In the genomic region with DNA sequence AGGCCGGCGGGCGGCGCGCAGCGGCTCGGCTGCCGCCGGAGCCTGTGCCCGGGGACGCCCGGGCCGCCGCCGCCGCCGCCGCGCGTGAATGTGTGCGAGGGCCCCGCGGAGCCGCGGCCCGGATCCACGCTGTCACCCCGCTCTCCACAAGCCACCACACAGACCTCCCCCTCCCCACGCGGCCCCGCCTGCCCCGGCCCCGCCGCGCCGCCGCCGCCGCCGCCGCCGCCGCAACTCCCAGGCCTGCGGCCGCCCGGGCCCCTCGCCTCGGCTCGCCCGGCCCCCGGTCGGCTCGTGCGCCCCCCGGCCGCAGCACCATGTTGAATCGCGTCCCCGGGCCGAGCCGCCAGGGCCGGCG, we compare ENCODE assay signal across 8 mouse cellular contexts. TPM values are rescaled to one million over a fixed set of nuclear protein-coding genes. Genes with fewer than 3 reads are reported as not detected.
DNase-seq lines count a peak whose midpoint lies in the region; ATAC-seq lines count a peak whose summit lies in the region.

No protein-coding gene starts in this region.

- H3K4me1 ChIP-seq in kidney, embryonic 14.5 days (ENCODE audit: control insufficient read depth, insufficient read depth, low read length): peaks cover 10% of the 10 kb centered on the region; the same call in 1 of the 2 replicates
- peaks cover 44% of the 10 kb centered on the region for H3K4me1 ChIP-seq in hindbrain, embryonic 10.5 days (replicated peaks)
- H3K4me1 ChIP-seq in midbrain, embryonic 11.5 days (ENCODE audit: control insufficient read depth, insufficient read depth, low read length): peaks cover 24% of the 10 kb centered on the region

- no peaks in the 10 kb centered on the region for H3K27me3 ChIP-seq in kidney, embryonic 14.5 days (ENCODE audit: control insufficient read depth, insufficient read depth, low read length)
- no peaks in the 10 kb centered on the region for H3K27me3 ChIP-seq in hindbrain, embryonic 10.5 days (ENCODE audit: insufficient read depth, poor library complexity, severe bottlenecking)
- H3K27me3 ChIP-seq in midbrain, embryonic 11.5 days (ENCODE audit: control insufficient read depth, insufficient read depth, low read length): no peaks in the 10 kb centered on the region

- ATAC-seq in kidney, embryonic 14.5 days (ENCODE audit: low FRiP score, low TSS enrichment): peak; percentile 29
- ATAC-seq in activated CD4-positive, CD25-positive, alpha-beta regulatory T cell, adult 4 months: peak; percentile 13
- peak; percentile 38 for ATAC-seq in midbrain, embryonic 11.5 days (ENCODE audit: low FRiP score)

- no peaks in the 10 kb centered on the region for H3K9me3 ChIP-seq in kidney, embryonic 14.5 days (ENCODE audit: control insufficient read depth, low read length)
- H3K9me3 ChIP-seq in hindbrain, embryonic 10.5 days: no peaks in the 10 kb centered on the region
- H3K9me3 ChIP-seq in midbrain, embryonic 11.5 days (ENCODE audit: control insufficient read depth, low read length): no peaks in the 10 kb centered on the region

- H3K4me2 ChIP-seq in kidney, embryonic 14.5 days (replicated peaks; ENCODE audit: low read depth, low read length): peak overlapping the region; percentile 75
- H3K4me2 ChIP-seq in midbrain, embryonic 11.5 days: peak overlapping the region; percentile 69

- no peaks in the 10 kb centered on the region for H3K36me3 ChIP-seq in kidney, embryonic 14.5 days (ENCODE audit: control insufficient read depth, insufficient read depth, low read length)
- H3K36me3 ChIP-seq in hindbrain, embryonic 10.5 days: peaks cover 20% of the 10 kb centered on the region
- 0 out of 2 replicates have a peak, but pooled peaks cover 3% of the 10 kb centered on the region for H3K36me3 ChIP-seq in midbrain, embryonic 11.5 days (ENCODE audit: control insufficient read depth, insufficient read depth, low read length)

- peak overlapping the region; percentile 100 for H3K27ac ChIP-seq in kidney, embryonic 14.5 days (ENCODE audit: low read depth, low read length)
- peak overlapping the region; percentile 100 for H3K27ac ChIP-seq in hindbrain, embryonic 10.5 days
- H3K27ac ChIP-seq in midbrain, embryonic 11.5 days (ENCODE audit: low read depth, low read length): peak overlapping the region; percentile 99

- peak overlapping the region; percentile 96 for H3K4me3 ChIP-seq in kidney, embryonic 14.5 days (ENCODE audit: low read length)
- H3K4me3 ChIP-seq in hindbrain, embryonic 10.5 days: peak overlapping the region; percentile 84
- peak overlapping the region; percentile 97 for H3K4me3 ChIP-seq in midbrain, embryonic 11.5 days (ENCODE audit: low read depth, low read length)

- WGBS in kidney, embryonic 14.5 days: under 1% methylated on average over 23 of the region's 63 CpGs
- WGBS in hindbrain, embryonic 10.5 days: 1% methylated on average over 52 of the region's 63 CpGs
- 2% methylated on average over 29 of the region's 63 CpGs for WGBS in midbrain, embryonic 11.5 days

- H3K9ac ChIP-seq in kidney, embryonic 14.5 days (ENCODE audit: low read depth, low read length): peak overlapping the region; percentile 99
- peak overlapping the region; percentile 99 for H3K9ac ChIP-seq in midbrain, embryonic 11.5 days (ENCODE audit: low read length)

- DNase-seq in kidney, adult 11 months: no peak
- no peak for DNase-seq in hindbrain, embryonic 10.5 days (ENCODE audit: low spot score)
- no peak for DNase-seq in midbrain, embryonic 11.5 days (ENCODE audit: low spot score, missing footprints)
- DNase-seq in adrenal gland, postnatal 25 days: no peak
- DNase-seq in yolk sac, embryonic 10.5 days (ENCODE audit: low spot score): no peak
- DNase-seq in spleen, adult 18-20 months: no peak

RNA-seq across cellular contexts. Expression of gene Arid2, which starts 0.4 kb away (rescaled TPM):
- 33.2 and 36.0 TPM in 2 replicates for polyA plus RNA-seq in kidney, embryonic 14.5 days (2014; fragmentation: Nextera tagmentation; extraction: Ambion mirVana)
- 10 to 100 TPM; 16.6 to 21.0 TPM for polyA plus RNA-seq in activated CD4-positive, CD25-positive, alpha-beta regulatory T cell, adult 4 months (2017; shearing (Covaris generic))
- polyA plus RNA-seq in hindbrain, embryonic 10.5 days (2016; fragmentation: Nextera tagmentation; extraction: Ambion mirVana): 25.6 and 27.4 TPM in 2 replicates
- polyA plus RNA-seq in midbrain, embryonic 11.5 days (2014; fragmentation: Nextera tagmentation; extraction: Ambion mirVana): 34.8 and 35.5 TPM in 2 replicates
- 37.9 and 51.1 TPM in 2 replicates for total RNA-seq in adrenal gland, postnatal 25 days (2021)
